Mouse (Mus musculus): ENCODE measurements around the gene Rfpl4.
"Not testable (repeated sequence)": the region's sequence is repeated elsewhere in the genome, so short reads cannot be mapped to it uniquely, and the experiment has no call there.

Rfpl4 gene

GRCm38 (mm10) chr7:5080815-5081214, 35.9 kb downstream of the Rfpl4 start:
- DNase-seq (ENCODE audit: low spot score in 2 of 2), result no peak

- peak; percentile 87 to 93 for DNase-seq (ENCODE audit: low spot score in 2 of 2)
Measured at GRCm38 (mm10) chr7:5080010-5080751, 36.6 kb downstream of the Rfpl4 start, which contains the start of gene Epn1. Gene Epn1 (plus strand): TSS chr7:5080235.

GRCm38 (mm10) chr7:5079365-5080009, 37.3 kb downstream of the Rfpl4 start:
- DNase-seq (ENCODE audit: low spot score in 2 of 2), result not testable (repeated sequence)

GRCm38 (mm10) chr7:5076931-5077330, 39.8 kb downstream of the Rfpl4 start:
- DNase-seq (ENCODE audit: low spot score in 2 of 2), result no peak

- no peak for DNase-seq (ENCODE audit: low spot score in 2 of 2)
Measured at GRCm38 (mm10) chr7:5074984-5075383, 41.8 kb downstream of the Rfpl4 start.

- DNase-seq (ENCODE audit: low spot score in 2 of 2), result no peak
Measured at GRCm38 (mm10) chr7:5073586-5073985, 43.2 kb downstream of the Rfpl4 start.

- no peak for DNase-seq (ENCODE audit: low spot score in 2 of 2)
Measured at GRCm38 (mm10) chr7:5064886-5065285, 51.9 kb downstream of the Rfpl4 start.

- DNase-seq (ENCODE audit: low spot score in 2 of 2), result no peak
Measured at GRCm38 (mm10) chr7:5062360-5063001, 54.3 kb downstream of the Rfpl4 start.

- peak; percentile 90 to 93 for DNase-seq (ENCODE audit: low spot score in 2 of 2)
Measured at GRCm38 (mm10) chr7:5061774-5062359, 54.9 kb downstream of the Rfpl4 start, which contains the start of gene U2af2. Gene U2af2 (plus strand): TSS chr7:5062143.

GRCm38 (mm10) chr7:5060944-5061773, 55.6 kb downstream of the Rfpl4 start:
- peak; percentile 92 to 93 for DNase-seq (ENCODE audit: low spot score in 2 of 2)

- DNase-seq (ENCODE audit: low spot score in 2 of 2), result peak; percentile 57 to 71
Measured at GRCm38 (mm10) chr7:5060239-5060731, 56.5 kb downstream of the Rfpl4 start.

All from spleen, postnatal 14 days (tissue).